ENCODE assay signal across 8 mouse cellular contexts in genomic region chr3:26332400-26333238, GRCm38 (mm10). TPM values are rescaled to one million over a fixed set of nuclear protein-coding genes. Genes with fewer than 3 reads are reported as not detected.
A peak's percentile ranks its signal among the peaks of the same experiment; 100 is the strongest.
DNase-seq lines count a peak whose midpoint lies in the region; ATAC-seq and TF ChIP-seq lines count a peak whose summit lies in the region.

Nlgn1 (minus strand) TSS chr3:26332460.

- no peaks in the 10 kb centered on the region for H3K36me3 ChIP-seq in heart, postnatal 0 days (replicated peaks; ENCODE audit: control insufficient read depth, insufficient read depth, low read length)
- no peaks in the 10 kb centered on the region for H3K36me3 ChIP-seq in embryonic facial prominence, embryonic 12.5 days
- H3K36me3 ChIP-seq in intestine, postnatal 0 days (ENCODE audit: control insufficient read depth, insufficient read depth): no peaks in the 10 kb centered on the region
- H3K36me3 ChIP-seq in midbrain, embryonic 14.5 days (ENCODE audit: control insufficient read depth, insufficient read depth, low read length): no peaks in the 10 kb centered on the region

- no peak within 1 kb of the TSS for H3K27ac ChIP-seq in heart, postnatal 0 days (ENCODE audit: low read depth)
- 0 out of 2 replicates have a peak within 1 kb of the TSS, but pooled peaks have one; percentile 17 for H3K27ac ChIP-seq in embryonic facial prominence, embryonic 12.5 days
- H3K27ac ChIP-seq in intestine, postnatal 0 days (ENCODE audit: low read depth, low read length): no peak within 1 kb of the TSS
- H3K27ac ChIP-seq in midbrain, embryonic 14.5 days (replicated peaks; ENCODE audit: low read depth, low read length): peak within 1 kb of the TSS; percentile 86

- no peak for TF ChIP-seq CTCF in heart, postnatal 0 days (IDR thresholded peaks at IDR 0.05; ENCODE audit: low read depth)
- no peak for TF ChIP-seq CTCF in intestine, postnatal 0 days (IDR thresholded peaks at IDR 0.05; ENCODE audit: low read depth)

- peak within 1 kb of the TSS; percentile 41 for H3K4me3 ChIP-seq in heart, postnatal 0 days (ENCODE audit: low read depth, low read length)
- H3K4me3 ChIP-seq in embryonic facial prominence, embryonic 12.5 days: peak within 1 kb of the TSS; percentile 52
- H3K4me3 ChIP-seq in intestine, postnatal 0 days (ENCODE audit: low read depth, low read length): peak within 1 kb of the TSS; percentile 46
- peak within 1 kb of the TSS; percentile 74 for H3K4me3 ChIP-seq in midbrain, embryonic 14.5 days (replicated peaks; ENCODE audit: low read depth, low read length)

- peaks cover 47% of the 10 kb centered on the region for H3K27me3 ChIP-seq in heart, postnatal 0 days (ENCODE audit: control insufficient read depth, insufficient read depth, low read length)
- H3K27me3 ChIP-seq in embryonic facial prominence, embryonic 12.5 days: peaks cover 28% of the 10 kb centered on the region
- peaks cover 31% of the 10 kb centered on the region for H3K27me3 ChIP-seq in intestine, postnatal 0 days (replicated peaks; ENCODE audit: control insufficient read depth, insufficient read depth, low read length)
- H3K27me3 ChIP-seq in midbrain, embryonic 14.5 days (ENCODE audit: control insufficient read depth, insufficient read depth, low read length): no peaks in the 10 kb centered on the region

- no peak for ATAC-seq in heart, postnatal 0 days (ENCODE audit: insufficient read depth, low read depth)
- ATAC-seq in embryonic facial prominence, embryonic 12.5 days (ENCODE audit: insufficient number of reproducible peaks, insufficient read depth, low FRiP score, low TSS enrichment): 0 out of 2 replicates have a peak, but pooled peaks have one; percentile 18
- no peak for ATAC-seq in intestine, postnatal 0 days
- no peak for ATAC-seq in midbrain, embryonic 14.5 days (ENCODE audit: low FRiP score, low TSS enrichment)

- WGBS in heart, postnatal 0 days: 3% methylated on average over 14 of the region's 14 CpGs
- under 1% methylated on average over 14 of the region's 14 CpGs for WGBS in embryonic facial prominence, embryonic 12.5 days
- 4% methylated on average over 14 of the region's 14 CpGs for WGBS in intestine, postnatal 0 days
- 1% methylated on average over 14 of the region's 14 CpGs for WGBS in midbrain, embryonic 14.5 days

- 0 out of 2 replicates have a peak, but pooled peaks cover 8% of the 10 kb centered on the region for H3K4me1 ChIP-seq in heart, postnatal 0 days (ENCODE audit: control insufficient read depth, insufficient read depth)
- H3K4me1 ChIP-seq in embryonic facial prominence, embryonic 12.5 days: peaks cover 7% of the 10 kb centered on the region; the same call in 1 of the 2 replicates
- no peaks in the 10 kb centered on the region for H3K4me1 ChIP-seq in intestine, postnatal 0 days (replicated peaks; ENCODE audit: control insufficient read depth, insufficient read depth, low read length)
- H3K4me1 ChIP-seq in midbrain, embryonic 14.5 days (ENCODE audit: control insufficient read depth, insufficient read depth, low read length): peaks cover 8% of the 10 kb centered on the region; the same call in 1 of the 2 replicates

- TF ChIP-seq EP300 in heart, postnatal 0 days (IDR thresholded peaks at IDR 0.05; ENCODE audit: low read depth): no peak

- no peaks in the 10 kb centered on the region for H3K9me3 ChIP-seq in heart, postnatal 0 days (replicated peaks; ENCODE audit: control insufficient read depth, low read length)
- H3K9me3 ChIP-seq in embryonic facial prominence, embryonic 12.5 days: no peaks in the 10 kb centered on the region
- H3K9me3 ChIP-seq in intestine, postnatal 0 days (ENCODE audit: control insufficient read depth): no peaks in the 10 kb centered on the region
- H3K9me3 ChIP-seq in midbrain, embryonic 14.5 days (ENCODE audit: control insufficient read depth, low read length): no peaks in the 10 kb centered on the region

- no peak within 1 kb of the TSS for H3K9ac ChIP-seq in heart, postnatal 0 days (replicated peaks; ENCODE audit: low read depth, low read length)
- H3K9ac ChIP-seq in embryonic facial prominence, embryonic 12.5 days: peak within 1 kb of the TSS; percentile 60
- H3K9ac ChIP-seq in intestine, postnatal 0 days (ENCODE audit: low read depth, low read length): no peak within 1 kb of the TSS
- peak within 1 kb of the TSS; percentile 85 for H3K9ac ChIP-seq in midbrain, embryonic 14.5 days (replicated peaks; ENCODE audit: low read length)

- H3K4me2 ChIP-seq in heart, postnatal 0 days (ENCODE audit: low read depth, low read length): peak within 1 kb of the TSS; percentile 64
- H3K4me2 ChIP-seq in embryonic facial prominence, embryonic 12.5 days (replicated peaks): peak within 1 kb of the TSS; percentile 91
- peak within 1 kb of the TSS; percentile 66 for H3K4me2 ChIP-seq in intestine, postnatal 0 days (replicated peaks; ENCODE audit: low read depth)
- peak within 1 kb of the TSS; percentile 92 for H3K4me2 ChIP-seq in midbrain, embryonic 14.5 days (ENCODE audit: low read length)

- no peak for DNase-seq in heart, postnatal 0 days (ENCODE audit: low spot score)
- no peak for DNase-seq in heart, adult 8-10 months (ENCODE audit: low spot score)
- DNase-seq in midbrain, embryonic 14.5 days: peak; percentile 54
- no peak for DNase-seq in ovary, postnatal 36 days (ENCODE audit: low spot score)
- no peak for DNase-seq in urinary bladder, postnatal 10 days (ENCODE audit: low spot score)
- no peak for DNase-seq in spleen, adult 12 weeks (ENCODE audit: low spot score)

RNA-seq across cellular contexts. Expression of gene Nlgn1, which starts in this region (rescaled TPM):
- total RNA-seq in heart, postnatal 0 days (2014; rRNA removed; ENCODE audit: low replicate concordance): 0.08 TPM in 1 of 2 replicates, not detected in the other
- polyA plus RNA-seq in heart, postnatal 0 days (2015; fragmentation: Nextera tagmentation; extraction: Ambion mirVana): 0.08 and 0.12 TPM in 2 replicates
- not detected for total RNA-seq in heart, adult 8-10 months (2022)
- polyA plus RNA-seq in embryonic facial prominence, embryonic 12.5 days (2016; fragmentation: Nextera tagmentation; extraction: Ambion mirVana): 3.3 and 3.6 TPM in 2 replicates
- polyA plus RNA-seq in intestine, postnatal 0 days (2015; fragmentation: Nextera tagmentation; extraction: Ambion mirVana): 0.86 and 1.0 TPM in 2 replicates
- 24.0 and 26.1 TPM in 2 replicates for polyA plus RNA-seq in midbrain, embryonic 14.5 days (2014; fragmentation: Nextera tagmentation; extraction: Ambion mirVana)

Comparison
In these comparisons a context has a peak if more than half of its experiments do, and no peak if none do; other contexts are left out.
1. H3K27ac ChIP-seq: peak in embryonic facial prominence, embryonic 12.5 days (single experiment) and midbrain, embryonic 14.5 days (single experiment); none in heart, postnatal 0 days (single experiment) and intestine, postnatal 0 days (single experiment).
2. H3K9ac ChIP-seq: peak in embryonic facial prominence, embryonic 12.5 days (single experiment) and midbrain, embryonic 14.5 days (single experiment); none in heart, postnatal 0 days (single experiment) and intestine, postnatal 0 days (single experiment).
3. Peak in every context shown above with its lines, with median percentiles within 50 percentile points of each other: H3K4me2 ChIP-seq and H3K4me3 ChIP-seq.